Mouse (Mus musculus): ENCODE results near the gene Col18a1. TPM values are rescaled to one million over a fixed set of nuclear protein-coding genes. Genes with fewer than 3 reads are reported as not detected.

The Col18a1 gene
- polyA plus RNA-seq, 1 experiment from 2014 or later = 109 TPM

- ATAC-seq (ENCODE audit: low FRiP score) = no peak
- H3K4me3 ChIP-seq = no peak overlapping the region
- H3K9ac ChIP-seq = no peak overlapping the region
- no peak overlapping the region for H3K27ac ChIP-seq
- H3K27me3 ChIP-seq = no peaks in the 10 kb centered on the region
- WGBS = 58% methylated on average over 4 of the region's 4 CpGs
- H3K4me2 ChIP-seq (replicated peaks) = no peak overlapping the region
- 0 out of 2 replicates have a peak, but pooled peaks cover 10% of the 10 kb centered on the region for H3K36me3 ChIP-seq
- H3K4me1 ChIP-seq = no peaks in the 10 kb centered on the region
- H3K9me3 ChIP-seq (replicated peaks) = no peaks in the 10 kb centered on the region
These were observed 96.3 kb downstream of the Col18a1 start for GRCm38 (mm10) chr10:77070072-77070471.

- WGBS = 95% methylated on average over 7 of the region's 7 CpGs
- ATAC-seq (ENCODE audit: low FRiP score) = no peak
- Histone ChIP-seq H3K27me3 (no peaks in the 10 kb centered on the region), H3K27ac (no peak overlapping the region), H3K4me1 (no peaks in the 10 kb centered on the region), H3K4me3 (no peak overlapping the region), H3K9ac (no peak overlapping the region), H3K36me3 (0 out of 2 replicates have a peak, but pooled peaks cover 8% of the 10 kb centered on the region), H3K9me3 (replicated peaks) (no peaks in the 10 kb centered on the region), H3K4me2 (replicated peaks) (no peak overlapping the region)
These were observed 97.9 kb downstream of the Col18a1 start for GRCm38 (mm10) chr10:77068469-77068868.

- H3K4me2 ChIP-seq (replicated peaks) = no peak overlapping the region
- no peak overlapping the region for H3K4me3 ChIP-seq
- H3K9me3 ChIP-seq (replicated peaks) = no peaks in the 10 kb centered on the region
- no peak for ATAC-seq (ENCODE audit: low FRiP score)
- H3K27me3 ChIP-seq = no peaks in the 10 kb centered on the region
- no peaks in the 10 kb centered on the region for H3K4me1 ChIP-seq
- no peak overlapping the region for H3K9ac ChIP-seq
- H3K36me3 ChIP-seq = 0 out of 2 replicates have a peak, but pooled peaks cover 8% of the 10 kb centered on the region
- no peak overlapping the region for H3K27ac ChIP-seq
These were observed 101.7 kb downstream of the Col18a1 start for GRCm38 (mm10) chr10:77064659-77065058.

- 0 out of 2 replicates have a peak, but pooled peaks cover 8% of the 10 kb centered on the region for H3K36me3 ChIP-seq
- 95% methylated on average over 3 of the region's 3 CpGs for WGBS
- no peak for ATAC-seq (ENCODE audit: low FRiP score)
These were observed 102.1 kb downstream of the Col18a1 start for GRCm38 (mm10) chr10:77064239-77064638.

GRCm38 (mm10) chr10:77062393-77063010 lies 103.8 kb downstream of the Col18a1 start:
- Histone ChIP-seq H3K4me2 (replicated peaks) (no peak overlapping the region), H3K9me3 (replicated peaks) (no peaks in the 10 kb centered on the region), H3K27ac (no peak overlapping the region), H3K4me1 (no peaks in the 10 kb centered on the region), H3K4me3 (no peak overlapping the region), H3K27me3 (no peaks in the 10 kb centered on the region), H3K36me3 (0 out of 2 replicates have a peak, but pooled peaks cover 8% of the 10 kb centered on the region), H3K9ac (no peak overlapping the region)
- WGBS = 84% methylated on average over 11 of the region's 11 CpGs
- no peak for ATAC-seq (ENCODE audit: low FRiP score)

More at GRCm38 (mm10) chr10:77064239-77064638, 102.1 kb downstream of the Col18a1 start:
- Histone ChIP-seq H3K4me2 (replicated peaks) (no peak overlapping the region), H3K9ac (no peak overlapping the region), H3K4me1 (no peaks in the 10 kb centered on the region), H3K27ac (no peak overlapping the region), H3K27me3 (no peaks in the 10 kb centered on the region), H3K9me3 (replicated peaks) (no peaks in the 10 kb centered on the region), H3K4me3 (no peak overlapping the region)

- no peaks in the 10 kb centered on the region; the same call in 1 of the 2 replicates for H3K4me1 ChIP-seq
- no peak overlapping the region for H3K4me3 ChIP-seq
- no peaks in the 10 kb centered on the region for H3K9me3 ChIP-seq (replicated peaks)
- no peak overlapping the region for H3K27ac ChIP-seq
- ATAC-seq (ENCODE audit: low FRiP score) = no peak
- H3K36me3 ChIP-seq = 0 out of 2 replicates have a peak, but pooled peaks cover 8% of the 10 kb centered on the region
- 69% methylated on average over 3 of the region's 3 CpGs for WGBS
- H3K27me3 ChIP-seq = no peaks in the 10 kb centered on the region
- no peak overlapping the region for H3K4me2 ChIP-seq (replicated peaks)
- no peak overlapping the region for H3K9ac ChIP-seq
These were observed 104.9 kb downstream of the Col18a1 start for GRCm38 (mm10) chr10:77061426-77061825.

- no peak overlapping the region for H3K4me3 ChIP-seq
- no peak overlapping the region for H3K9ac ChIP-seq
- H3K36me3 ChIP-seq = peaks cover 13% of the 10 kb centered on the region
- H3K9me3 ChIP-seq (replicated peaks) = no peaks in the 10 kb centered on the region
- H3K27ac ChIP-seq = no peak overlapping the region
- no peak overlapping the region for H3K4me2 ChIP-seq (replicated peaks)
- no peaks in the 10 kb centered on the region for H3K27me3 ChIP-seq
- peaks cover 5% of the 10 kb centered on the region; the same call in 1 of the 2 replicates for H3K4me1 ChIP-seq
- ATAC-seq (ENCODE audit: low FRiP score) = no peak
- WGBS = 78% methylated on average over 10 of the region's 10 CpGs
These were observed 109.6 kb downstream of the Col18a1 start for GRCm38 (mm10) chr10:77056768-77057167.

GRCm38 (mm10) chr10:77048606-77049005 lies 117.7 kb downstream of the Col18a1 start:
- Histone ChIP-seq H3K4me3 (no peak overlapping the region), H3K36me3 (peaks cover 73% of the 10 kb centered on the region), H3K4me2 (replicated peaks) (no peak overlapping the region), H3K27ac (no peak overlapping the region), H3K9me3 (replicated peaks) (no peaks in the 10 kb centered on the region), H3K9ac (no peak overlapping the region), H3K27me3 (no peaks in the 10 kb centered on the region), H3K4me1 (0 out of 2 replicates have a peak, but pooled peaks cover 5% of the 10 kb centered on the region)
- no peak for ATAC-seq (ENCODE audit: low FRiP score)
- WGBS = 91% methylated on average over 3 of the region's 3 CpGs

GRCm38 (mm10) chr10:77048196-77048595 lies 118.2 kb downstream of the Col18a1 start:
- 0 out of 2 replicates have a peak, but pooled peaks cover 5% of the 10 kb centered on the region for H3K4me1 ChIP-seq
- ATAC-seq (ENCODE audit: low FRiP score) = no peak
- no peaks in the 10 kb centered on the region for H3K9me3 ChIP-seq (replicated peaks)
- 72% methylated on average over 3 of the region's 4 CpGs for WGBS
- no peaks in the 10 kb centered on the region for H3K27me3 ChIP-seq
- H3K36me3 ChIP-seq = peaks cover 73% of the 10 kb centered on the region
- no peak overlapping the region for H3K27ac ChIP-seq
- no peak overlapping the region for H3K9ac ChIP-seq
- no peak overlapping the region for H3K4me3 ChIP-seq
- H3K4me2 ChIP-seq (replicated peaks) = no peak overlapping the region

GRCm38 (mm10) chr10:77038579-77039174 lies 127.7 kb downstream of the Col18a1 start:
- no peak overlapping the region for H3K9ac ChIP-seq
- peaks cover 50% of the 10 kb centered on the region for H3K36me3 ChIP-seq
- 91% methylated on average over 8 of the region's 8 CpGs for WGBS
- H3K27ac ChIP-seq = no peak overlapping the region
- ATAC-seq (ENCODE audit: low FRiP score) = no peak
- H3K9me3 ChIP-seq (replicated peaks) = no peaks in the 10 kb centered on the region
- no peak overlapping the region for H3K4me3 ChIP-seq
- peaks cover 18% of the 10 kb centered on the region for H3K4me1 ChIP-seq
- H3K27me3 ChIP-seq = no peaks in the 10 kb centered on the region
- H3K4me2 ChIP-seq (replicated peaks) = no peak overlapping the region

GRCm38 (mm10) chr10:77035487-77035886 lies 130.9 kb downstream of the Col18a1 start:
- peaks cover 20% of the 10 kb centered on the region for H3K36me3 ChIP-seq
- 79% methylated on average over 6 of the region's 6 CpGs for WGBS
- H3K9me3 ChIP-seq (replicated peaks) = no peaks in the 10 kb centered on the region
- ATAC-seq (ENCODE audit: low FRiP score) = no peak
- H3K9ac ChIP-seq = no peak overlapping the region
- H3K4me3 ChIP-seq = no peak overlapping the region
- no peaks in the 10 kb centered on the region for H3K27me3 ChIP-seq
- H3K4me2 ChIP-seq (replicated peaks) = no peak overlapping the region
- no peak overlapping the region for H3K27ac ChIP-seq
- H3K4me1 ChIP-seq = peaks cover 24% of the 10 kb centered on the region

- H3K4me3 ChIP-seq = peak overlapping the region; percentile 60
- H3K4me2 ChIP-seq (replicated peaks) = peak overlapping the region; percentile 94
- WGBS = under 1% methylated on average over 30 of the region's 30 CpGs
- H3K9ac ChIP-seq = peak overlapping the region; percentile 63
- ATAC-seq (ENCODE audit: low FRiP score) = peak; percentile 77
- no peaks in the 10 kb centered on the region for H3K9me3 ChIP-seq (replicated peaks)
- H3K4me1 ChIP-seq = peaks cover 24% of the 10 kb centered on the region
- peak overlapping the region; percentile 53; the same call in 1 of the 2 replicates for H3K27ac ChIP-seq
- peaks cover 4% of the 10 kb centered on the region for H3K36me3 ChIP-seq
- H3K27me3 ChIP-seq = no peaks in the 10 kb centered on the region
These were observed 132.9 kb downstream of the Col18a1 start for GRCm38 (mm10) chr10:77033323-77034025.
